In genomic region chr13:93354420-93355278, GRCm38 (mm10) we compare ENCODE assay signal across 12 mouse cellular contexts. TPM values are rescaled to one million over a fixed set of nuclear protein-coding genes. Genes with fewer than 3 reads are reported as not detected.
DNase-seq lines count a peak whose midpoint lies in the region; ATAC-seq lines count a peak whose summit lies in the region.
"Had no signal": no experiment of that assay in that cellular context is flagged by ENCODE, and none has a peak within 500 bp of the region (broad histone marks: within the 10 kb centered on the region; RNA-seq: fewer than 3 reads in every experiment).

No protein-coding gene starts in this region.

- H3K4me3 ChIP-seq in lung, embryonic 16.5 days (ENCODE audit: low read length): no peak overlapping the region
- no peak overlapping the region for H3K4me3 ChIP-seq in liver, embryonic 16.5 days (ENCODE audit: low read depth, low read length)
- H3K4me3 ChIP-seq: lung, embryonic 15.5 days had no signal

- no peaks in the 10 kb centered on the region for H3K9me3 ChIP-seq in lung, embryonic 16.5 days (ENCODE audit: control insufficient read depth, low read length)
- H3K9me3 ChIP-seq in liver, embryonic 16.5 days (replicated peaks; ENCODE audit: control insufficient read depth, low read length): no peaks in the 10 kb centered on the region
- H3K9me3 ChIP-seq: lung, embryonic 15.5 days had no signal

- H3K36me3 ChIP-seq in lung, embryonic 16.5 days (ENCODE audit: control insufficient read depth, insufficient read depth, low read length): no peaks in the 10 kb centered on the region
- H3K36me3 ChIP-seq in liver, embryonic 16.5 days (ENCODE audit: control insufficient read depth, insufficient read depth): no peaks in the 10 kb centered on the region
- H3K36me3 ChIP-seq: lung, embryonic 15.5 days had no signal

- H3K27me3 ChIP-seq in lung, embryonic 16.5 days (ENCODE audit: control insufficient read depth, insufficient read depth, low read depth, low read length): no peaks in the 10 kb centered on the region
- no peaks in the 10 kb centered on the region for H3K27me3 ChIP-seq in liver, embryonic 16.5 days (ENCODE audit: control insufficient read depth, insufficient read depth, low read depth, low read length)
- H3K27me3 ChIP-seq: lung, embryonic 15.5 days had no signal

- no peak overlapping the region for H3K9ac ChIP-seq in lung, embryonic 16.5 days (ENCODE audit: low read length)
- H3K9ac ChIP-seq in liver, embryonic 16.5 days (ENCODE audit: low read depth, low read length): no peak overlapping the region
- H3K9ac ChIP-seq: lung, embryonic 15.5 days had no signal

- no peak for DNase-seq in lung, postnatal 36 days
- DNase-seq in ovary, postnatal 36 days (ENCODE audit: low spot score): no peak
- DNase-seq in left cerebral cortex, adult 11 months (ENCODE audit: low spot score): no peak
- DNase-seq in layer of hippocampus, postnatal 14 days (ENCODE audit: low spot score in 2 of 2): no peak
- DNase-seq: heart, postnatal 4 days; kidney, adult 9 months had no signal

- H3K4me2 ChIP-seq in lung, embryonic 16.5 days (ENCODE audit: low read depth, low read length): no peak overlapping the region
- peak overlapping the region; percentile 20; the same call in 1 of the 2 replicates for H3K4me2 ChIP-seq in liver, embryonic 16.5 days (ENCODE audit: low read depth, low read length)
- H3K4me2 ChIP-seq: lung, embryonic 15.5 days had no signal

- no peak overlapping the region for H3K27ac ChIP-seq in lung, embryonic 16.5 days (ENCODE audit: low read length)
- H3K27ac ChIP-seq in liver, embryonic 16.5 days (ENCODE audit: low read length): peak overlapping the region; percentile 50
- H3K27ac ChIP-seq: lung, embryonic 15.5 days; stomach, postnatal 0 days had no signal

- no peaks in the 10 kb centered on the region for H3K4me1 ChIP-seq in lung, embryonic 16.5 days (replicated peaks; ENCODE audit: control insufficient read depth, insufficient read depth, low read length)
- peaks cover 7% of the 10 kb centered on the region for H3K4me1 ChIP-seq in liver, embryonic 16.5 days (ENCODE audit: control insufficient read depth, low read depth, low read length)
- H3K4me1 ChIP-seq: lung, embryonic 15.5 days had no signal

- peak; percentile 67 for ATAC-seq in lung, embryonic 16.5 days (ENCODE audit: low read depth)
- ATAC-seq in CD4-positive, CD25-positive, alpha-beta regulatory T cell, adult 4 months: peak; percentile 79
- ATAC-seq in activated CD4-positive, CD25-positive, alpha-beta regulatory T cell, adult 4 months: peak; percentile 55
- no peak for ATAC-seq in liver, embryonic 16.5 days (ENCODE audit: low read depth)

- 62% methylated on average over 7 of the region's 7 CpGs for WGBS in lung, embryonic 16.5 days
- 66% methylated on average over 7 of the region's 7 CpGs for WGBS in liver, embryonic 16.5 days (ENCODE audit: insufficient replicate concordance)

RNA-seq across cellular contexts. Expression of gene Homer1, which starts 55.2 kb away (rescaled TPM):
- polyA plus RNA-seq in lung, embryonic 16.5 days (2015; fragmentation: Nextera tagmentation; extraction: Ambion mirVana): 2.9 TPM in 2 replicates
- 1 to 10 TPM; 3.0 to 5.6 TPM for polyA plus RNA-seq in CD4-positive, CD25-positive, alpha-beta regulatory T cell, adult 4 months (2017; shearing (Covaris generic))
- polyA plus RNA-seq in activated CD4-positive, CD25-positive, alpha-beta regulatory T cell, adult 4 months (2017; shearing (Covaris generic)): 1 to 10 TPM; 2.6 to 4.7 TPM
- 1.7 and 1.8 TPM in 2 replicates for polyA plus RNA-seq in liver, embryonic 16.5 days (2015; fragmentation: Nextera tagmentation; extraction: Ambion mirVana)
- 100 to 1,000 TPM; 145 TPM for total RNA-seq in layer of hippocampus, postnatal 14 days (2021)
